Mouse (Mus musculus): ENCODE results near the gene Olfr222.

- TF ChIP-seq CTCF (IDR thresholded peaks at IDR 0.05; ENCODE audit: control insufficient read depth, insufficient read depth, insufficient replicate concordance, low read depth, low read length) (no peak; the same call in 1 of the 2 replicates), POLR2A (IDR thresholded peaks at IDR 0.05; ENCODE audit: control insufficient read depth, low read depth, low read length) (no peak)
These were observed 38.1 kb upstream of the Olfr222 start for GRCm38 (mm10) chr11:59614120-59614519.
